Mouse (Mus musculus): ENCODE results near the gene Nfe2. TPM values are rescaled to one million over a fixed set of nuclear protein-coding genes. Genes with fewer than 3 reads are reported as not detected.

The Nfe2 gene
- polyA plus RNA-seq, 1 experiment from 2014 or later = 0.30 TPM

DNA sequence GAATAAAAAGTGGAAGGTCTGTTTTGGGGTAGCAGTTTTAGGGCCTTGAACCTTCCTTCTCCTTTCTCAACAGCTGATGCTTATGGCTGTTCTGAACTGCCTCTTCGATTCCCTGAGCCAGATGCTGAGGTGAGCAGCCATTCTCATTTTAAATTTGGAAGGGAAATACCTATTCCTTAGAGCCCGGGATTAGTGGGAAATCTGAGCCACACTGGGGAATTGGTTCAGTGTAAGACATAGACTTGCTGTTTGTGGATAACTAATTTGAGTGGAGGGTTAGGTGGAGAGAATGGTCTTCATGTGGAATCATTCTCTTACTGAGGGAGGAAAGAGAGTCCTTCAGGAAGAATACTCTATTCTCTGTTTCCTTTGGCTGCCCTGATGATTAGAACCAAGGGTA, 36.4 kb upstream of the Nfe2 start:
- Histone ChIP-seq H3K9ac (replicated peaks; ENCODE audit: low read depth, low read length) (no peak overlapping the region), H3K27me3 (replicated peaks; ENCODE audit: control insufficient read depth, insufficient read depth, low read length) (no peaks in the 10 kb centered on the region), H3K36me3 (ENCODE audit: control insufficient read depth, insufficient read depth) (peaks cover 15% of the 10 kb centered on the region), H3K4me2 (ENCODE audit: low read length) (no peak overlapping the region), H3K4me3 (replicated peaks; ENCODE audit: low read length) (no peak overlapping the region), H3K9me3 (ENCODE audit: control insufficient read depth, low read length) (no peaks in the 10 kb centered on the region), H3K27ac (ENCODE audit: low read length) (no peak overlapping the region), H3K4me1 (replicated peaks; ENCODE audit: control insufficient read depth, insufficient read depth, low read length) (peaks cover 28% of the 10 kb centered on the region)
- ATAC-seq = no peak
- 82% methylated on average over 2 of the region's 2 CpGs for WGBS

GRCm38 (mm10) chr15:103293375-103293774, 35.2 kb upstream of the Nfe2 start:
- Histone ChIP-seq H3K9me3 (ENCODE audit: control insufficient read depth, low read length) (no peaks in the 10 kb centered on the region), H3K4me1 (replicated peaks; ENCODE audit: control insufficient read depth, insufficient read depth, low read length) (peaks cover 15% of the 10 kb centered on the region), H3K9ac (replicated peaks; ENCODE audit: low read depth, low read length) (no peak overlapping the region), H3K27me3 (replicated peaks; ENCODE audit: control insufficient read depth, insufficient read depth, low read length) (no peaks in the 10 kb centered on the region), H3K36me3 (ENCODE audit: control insufficient read depth, insufficient read depth) (peaks cover 15% of the 10 kb centered on the region), H3K27ac (ENCODE audit: low read length) (no peak overlapping the region), H3K4me3 (replicated peaks; ENCODE audit: low read length) (no peak overlapping the region), H3K4me2 (ENCODE audit: low read length) (no peak overlapping the region)
- no peak for ATAC-seq
- WGBS = 100% methylated on average over 2 of the region's 2 CpGs

DNA sequence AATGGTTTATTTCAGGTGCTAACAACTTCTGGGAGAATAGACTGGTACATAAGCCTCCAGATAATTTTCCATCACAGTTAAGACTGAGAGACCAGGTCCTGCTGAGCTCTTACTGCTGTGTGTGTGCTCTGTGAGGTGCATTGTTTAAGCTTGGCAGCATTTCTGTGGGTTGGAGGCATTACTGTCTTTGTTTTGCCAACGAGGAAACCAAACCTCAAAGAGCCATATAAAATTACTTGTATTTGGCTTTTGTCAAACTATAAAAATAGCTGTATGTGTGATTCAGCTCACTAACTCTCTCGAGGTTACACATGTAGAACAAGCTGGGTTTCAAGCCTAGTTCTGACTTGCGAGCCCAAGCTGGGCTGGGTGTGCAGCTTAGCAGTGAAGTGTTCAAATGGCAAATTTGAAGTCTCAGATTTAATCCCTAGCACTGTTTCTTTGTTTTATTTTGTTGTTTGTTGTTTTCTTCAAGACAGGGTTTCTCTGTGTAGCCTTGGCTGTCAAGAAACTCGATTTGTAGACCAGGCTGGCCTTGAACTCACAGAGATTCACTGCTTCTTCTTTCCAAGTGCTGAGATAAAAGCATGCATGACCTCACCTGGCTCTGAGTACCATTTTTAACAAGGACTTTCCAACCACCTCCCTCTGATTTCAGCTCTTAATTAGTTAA, 34.6 kb upstream of the Nfe2 start:
- WGBS = 60% methylated on average over 4 of the region's 4 CpGs
- peaks cover 15% of the 10 kb centered on the region for H3K36me3 ChIP-seq (ENCODE audit: control insufficient read depth, insufficient read depth)
- no peaks in the 10 kb centered on the region for H3K9me3 ChIP-seq (ENCODE audit: control insufficient read depth, low read length)

DNA sequence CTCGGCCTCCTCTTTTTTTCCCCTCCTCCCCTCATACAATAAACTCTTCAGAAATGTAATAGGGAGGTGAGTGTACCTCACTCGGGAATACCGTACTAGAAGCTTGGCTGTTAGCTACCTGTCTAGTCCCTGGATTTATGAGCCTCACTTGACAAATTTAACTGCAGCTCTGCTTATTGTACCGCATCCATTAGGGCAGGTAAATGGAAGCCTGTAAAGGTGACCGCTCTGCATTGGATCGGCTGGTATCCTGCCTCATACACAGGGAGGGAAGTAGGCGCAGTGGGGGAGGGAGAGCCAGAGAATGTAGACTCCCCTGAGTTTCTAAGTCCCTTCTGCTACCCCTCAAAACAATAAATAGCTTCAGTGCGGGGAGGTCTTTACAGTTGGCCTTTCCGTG, 32.6 kb upstream of the Nfe2 start:
- Histone ChIP-seq H3K27me3 (replicated peaks; ENCODE audit: control insufficient read depth, insufficient read depth, low read length) (no peaks in the 10 kb centered on the region), H3K36me3 (ENCODE audit: control insufficient read depth, insufficient read depth) (peaks cover 15% of the 10 kb centered on the region), H3K4me3 (replicated peaks; ENCODE audit: low read length) (no peak overlapping the region), H3K9ac (replicated peaks; ENCODE audit: low read depth, low read length) (no peak overlapping the region), H3K4me1 (replicated peaks; ENCODE audit: control insufficient read depth, insufficient read depth, low read length) (peaks cover 4% of the 10 kb centered on the region), H3K27ac (ENCODE audit: low read length) (no peak overlapping the region), H3K4me2 (ENCODE audit: low read length) (no peak overlapping the region), H3K9me3 (ENCODE audit: control insufficient read depth, low read length) (no peaks in the 10 kb centered on the region)
- no peak for ATAC-seq
- WGBS = 97% methylated on average over 9 of the region's 9 CpGs

More for the DNA sequence above, 34.6 kb upstream of the Nfe2 start:
- no peak overlapping the region for H3K27ac ChIP-seq (ENCODE audit: low read length)
- peaks cover 9% of the 10 kb centered on the region for H3K4me1 ChIP-seq (replicated peaks; ENCODE audit: control insufficient read depth, insufficient read depth, low read length)
- H3K4me2 ChIP-seq (ENCODE audit: low read length) = no peak overlapping the region
- H3K9ac ChIP-seq (replicated peaks; ENCODE audit: low read depth, low read length) = no peak overlapping the region
- no peak for ATAC-seq
- H3K27me3 ChIP-seq (replicated peaks; ENCODE audit: control insufficient read depth, insufficient read depth, low read length) = no peaks in the 10 kb centered on the region
- H3K4me3 ChIP-seq (replicated peaks; ENCODE audit: low read length) = no peak overlapping the region

- Histone ChIP-seq H3K36me3 (ENCODE audit: control insufficient read depth, insufficient read depth) (peaks cover 15% of the 10 kb centered on the region), H3K4me1 (replicated peaks; ENCODE audit: control insufficient read depth, insufficient read depth, low read length) (peaks cover 8% of the 10 kb centered on the region), H3K9me3 (ENCODE audit: control insufficient read depth, low read length) (no peaks in the 10 kb centered on the region), H3K27me3 (replicated peaks; ENCODE audit: control insufficient read depth, insufficient read depth, low read length) (no peaks in the 10 kb centered on the region), H3K27ac (ENCODE audit: low read length) (no peak overlapping the region), H3K9ac (replicated peaks; ENCODE audit: low read depth, low read length) (no peak overlapping the region), H3K4me3 (replicated peaks; ENCODE audit: low read length) (no peak overlapping the region), H3K4me2 (ENCODE audit: low read length) (no peak overlapping the region)
- no peak for ATAC-seq
- 82% methylated on average over 6 of the region's 6 CpGs for WGBS
Observed at GRCm38 (mm10) chr15:103290417-103290816, 32.2 kb upstream of the Nfe2 start.

GRCm38 (mm10) chr15:103289600-103289999, 31.4 kb upstream of the Nfe2 start:
- Histone ChIP-seq H3K4me2 (ENCODE audit: low read length) (no peak overlapping the region), H3K4me1 (replicated peaks; ENCODE audit: control insufficient read depth, insufficient read depth, low read length) (peaks cover 13% of the 10 kb centered on the region), H3K27me3 (replicated peaks; ENCODE audit: control insufficient read depth, insufficient read depth, low read length) (no peaks in the 10 kb centered on the region), H3K9me3 (ENCODE audit: control insufficient read depth, low read length) (no peaks in the 10 kb centered on the region), H3K27ac (ENCODE audit: low read length) (no peak overlapping the region), H3K4me3 (replicated peaks; ENCODE audit: low read length) (no peak overlapping the region), H3K36me3 (ENCODE audit: control insufficient read depth, insufficient read depth) (peaks cover 15% of the 10 kb centered on the region), H3K9ac (replicated peaks; ENCODE audit: low read depth, low read length) (no peak overlapping the region; the same call in 1 of the 2 replicates)
- WGBS = 42% methylated on average over 5 of the region's 5 CpGs
- ATAC-seq = no peak

- Histone ChIP-seq H3K4me3 (replicated peaks; ENCODE audit: low read length) (no peak overlapping the region), H3K4me1 (replicated peaks; ENCODE audit: control insufficient read depth, insufficient read depth, low read length) (peaks cover 13% of the 10 kb centered on the region), H3K27me3 (replicated peaks; ENCODE audit: control insufficient read depth, insufficient read depth, low read length) (no peaks in the 10 kb centered on the region), H3K9me3 (ENCODE audit: control insufficient read depth, low read length) (no peaks in the 10 kb centered on the region), H3K4me2 (ENCODE audit: low read length) (no peak overlapping the region), H3K27ac (ENCODE audit: low read length) (peak overlapping the region; percentile 61), H3K36me3 (ENCODE audit: control insufficient read depth, insufficient read depth) (no peaks in the 10 kb centered on the region), H3K9ac (replicated peaks; ENCODE audit: low read depth, low read length) (no peak overlapping the region)
- WGBS = 30% methylated on average over 1 of the region's 1 CpGs
- ATAC-seq = peak; percentile 84
Observed at GRCm38 (mm10) chr15:103285778-103286417, 27.7 kb upstream of the Nfe2 start.

GRCm38 (mm10) chr15:103284647-103285046, 26.4 kb upstream of the Nfe2 start:
- Histone ChIP-seq H3K27ac (ENCODE audit: low read length) (no peak overlapping the region), H3K9me3 (ENCODE audit: control insufficient read depth, low read length) (no peaks in the 10 kb centered on the region), H3K27me3 (replicated peaks; ENCODE audit: control insufficient read depth, insufficient read depth, low read length) (no peaks in the 10 kb centered on the region), H3K4me1 (replicated peaks; ENCODE audit: control insufficient read depth, insufficient read depth, low read length) (peaks cover 13% of the 10 kb centered on the region), H3K4me3 (replicated peaks; ENCODE audit: low read length) (no peak overlapping the region), H3K9ac (replicated peaks; ENCODE audit: low read depth, low read length) (no peak overlapping the region), H3K4me2 (ENCODE audit: low read length) (no peak overlapping the region), H3K36me3 (ENCODE audit: control insufficient read depth, insufficient read depth) (no peaks in the 10 kb centered on the region)
- ATAC-seq = no peak
- WGBS = 40% methylated on average over 2 of the region's 2 CpGs

GRCm38 (mm10) chr15:103284066-103284465, 25.9 kb upstream of the Nfe2 start:
- ATAC-seq = no peak
- Histone ChIP-seq H3K4me2 (ENCODE audit: low read length) (no peak overlapping the region), H3K9me3 (ENCODE audit: control insufficient read depth, low read length) (no peaks in the 10 kb centered on the region), H3K36me3 (ENCODE audit: control insufficient read depth, insufficient read depth) (no peaks in the 10 kb centered on the region), H3K9ac (replicated peaks; ENCODE audit: low read depth, low read length) (no peak overlapping the region), H3K4me3 (replicated peaks; ENCODE audit: low read length) (no peak overlapping the region), H3K27me3 (replicated peaks; ENCODE audit: control insufficient read depth, insufficient read depth, low read length) (no peaks in the 10 kb centered on the region), H3K4me1 (replicated peaks; ENCODE audit: control insufficient read depth, insufficient read depth, low read length) (peaks cover 13% of the 10 kb centered on the region), H3K27ac (ENCODE audit: low read length) (no peak overlapping the region)
- 47% methylated on average over 3 of the region's 3 CpGs for WGBS
